Mouse (Mus musculus) myocyte (in vitro differentiated cells): ENCODE measurements around the gene Arhgap21.

Source experiments
- E2F4 ChIP-seq: IDR thresholded peaks from one replicate; pipeline ENCODE4 v1.6.1; 2011; ENCODE audit warnings: mild to moderate bottlenecking, control low read depth, moderate library complexity; ENCODE audit not compliant: insufficient read depth
- MAX ChIP-seq: IDR thresholded peaks from one replicate; pipeline ENCODE4 v1.6.1; 2011; ENCODE audit warnings: low read depth, mild to moderate bottlenecking, control low read depth
- MYOD1 ChIP-seq, 3 experiments: IDR thresholded peaks; one replicate each; pipeline ENCODE4 v1.6.1; 2011; ENCODE audit warnings: control low read depth in 2 of 3, low read depth in 2 of 3, mild to moderate bottlenecking in 2 of 3, moderate library complexity in 1 of 3; ENCODE audit not compliant: insufficient read length in 2 of 3, control insufficient read depth in 1 of 3
- MYOG ChIP-seq, 3 experiments: IDR thresholded peaks; one replicate each; pipeline ENCODE4 v1.6.1; 2011; ENCODE audit warnings: control low read depth in 2 of 3, low read depth in 2 of 3, mild to moderate bottlenecking in 2 of 3; ENCODE audit not compliant: insufficient read length in 2 of 3, control insufficient read depth in 1 of 3, insufficient read depth in 1 of 3
- POLR2A ChIP-seq: IDR thresholded peaks from one replicate; pipeline ENCODE4 v1.6.1; 2011; ENCODE audit warnings: low read depth, mild to moderate bottlenecking, control low read depth, moderate library complexity; ENCODE audit not compliant: insufficient read length
- POLR2AphosphoS2 ChIP-seq: IDR thresholded peaks from one replicate; pipeline ENCODE4 v1.6.1; 2011; ENCODE audit warnings: low read depth, control low read depth; ENCODE audit not compliant: insufficient read length
- TCF12 ChIP-seq: IDR thresholded peaks from one replicate; pipeline ENCODE4 v1.6.1; 2011; ENCODE audit warnings: mild to moderate bottlenecking, control low read depth; ENCODE audit not compliant: poor library complexity, insufficient read depth, severe bottlenecking
- USF1 ChIP-seq: IDR thresholded peaks from one replicate; pipeline ENCODE4 v1.6.1; 2011; ENCODE audit warnings: low read depth, mild to moderate bottlenecking, control low read depth, moderate library complexity

DNA sequence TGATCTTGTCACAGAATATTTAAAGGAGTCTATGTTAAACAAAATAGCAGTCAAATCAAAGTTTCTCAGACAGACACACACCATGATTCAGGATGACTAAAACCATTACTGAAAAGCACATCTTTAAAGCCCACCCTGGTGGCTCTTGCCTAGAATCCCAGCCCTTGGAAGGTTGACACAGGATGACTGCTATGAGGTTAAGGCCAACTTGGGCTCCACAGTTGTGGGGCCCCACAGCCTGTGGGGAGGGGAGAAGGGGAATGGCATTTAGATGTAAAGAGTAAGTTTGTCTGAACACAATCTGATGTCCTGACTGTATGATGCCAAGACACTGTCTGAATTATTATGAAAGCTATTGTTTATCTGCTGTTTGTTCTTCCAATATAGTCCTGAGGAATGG lies 4.2 kb downstream of the Arhgap21 start:
- TF ChIP-seq MYOG (IDR thresholded peaks at IDR 0.05; ENCODE audit: control insufficient read depth in 1 of 3, insufficient read depth in 1 of 3, insufficient read length in 2 of 3, low read depth in 2 of 3) (no peak), POLR2A (no peak), MAX (no peak), MYOD1 (IDR thresholded peaks at IDR 0.05; ENCODE audit: control insufficient read depth in 1 of 3, insufficient read length in 2 of 3, low read depth in 2 of 3) (no peak), USF1 (no peak), TCF12 (no peak), E2F4 (no peak), POLR2AphosphoS2 (no peak)
